8 mouse cellular contexts compared by ENCODE assay signal in genomic region chr11:106627692-106628091, GRCm38 (mm10). TPM values are rescaled to one million over a fixed set of nuclear protein-coding genes. Genes with fewer than 3 reads are reported as not detected.
DNase-seq lines count a peak whose midpoint lies in the region; ATAC-seq and TF ChIP-seq lines count a peak whose summit lies in the region.
"Had no signal": no experiment of that assay in that cellular context is flagged by ENCODE, and none has a peak within 500 bp of the region (broad histone marks: within the 10 kb centered on the region; RNA-seq: fewer than 3 reads in every experiment).

No protein-coding gene starts in this region.

- WGBS in embryonic facial prominence, embryonic 14.5 days = 18% methylated on average over 6 of the region's 6 CpGs
- WGBS in heart, embryonic 16.5 days = 20% methylated on average over 6 of the region's 6 CpGs

- peak; percentile 90 for TF ChIP-seq CTCF in layer of hippocampus, adult 2 months (conservative IDR thresholded peaks at IDR 0.05)

- peaks cover 5% of the 10 kb centered on the region; the same call in 1 of the 2 replicates for H3K9me3 ChIP-seq in embryonic facial prominence, embryonic 14.5 days (ENCODE audit: control insufficient read depth, low read length)
- H3K9me3 ChIP-seq in heart, embryonic 16.5 days (replicated peaks; ENCODE audit: control insufficient read depth, low read length) = 0 out of 2 replicates have a peak, but pooled peaks cover 4% of the 10 kb centered on the region

- no peaks in the 10 kb centered on the region for H3K27me3 ChIP-seq in embryonic facial prominence, embryonic 14.5 days (replicated peaks; ENCODE audit: control insufficient read depth, insufficient read depth, low read length)
- no peaks in the 10 kb centered on the region for H3K27me3 ChIP-seq in heart, embryonic 16.5 days (ENCODE audit: control insufficient read depth, insufficient read depth, low read length)

- no peak overlapping the region for H3K27ac ChIP-seq in embryonic facial prominence, embryonic 14.5 days (replicated peaks; ENCODE audit: low read depth, low read length)
- H3K27ac ChIP-seq in heart, embryonic 16.5 days (ENCODE audit: low read length) = no peak overlapping the region
- H3K27ac ChIP-seq in layer of hippocampus, adult 2 months = no peak overlapping the region
- H3K27ac ChIP-seq: macrophage had no signal

- peak; percentile 67; the same call in 1 of the 2 replicates for ATAC-seq in embryonic facial prominence, embryonic 14.5 days (ENCODE audit: low read depth)
- peak; percentile 55; the same call in 1 of the 2 replicates for ATAC-seq in heart, embryonic 16.5 days (replicated peaks; ENCODE audit: extremely low read depth, insufficient read depth, low FRiP score)

- no peak overlapping the region for H3K4me3 ChIP-seq in embryonic facial prominence, embryonic 14.5 days (ENCODE audit: low read depth, low read length)
- no peak overlapping the region for H3K4me3 ChIP-seq in heart, embryonic 16.5 days (ENCODE audit: low read length)
- H3K4me3 ChIP-seq in layer of hippocampus, adult 2 months = no peak overlapping the region

- no peaks in the 10 kb centered on the region for H3K36me3 ChIP-seq in embryonic facial prominence, embryonic 14.5 days (ENCODE audit: control insufficient read depth, insufficient read depth, low read length)
- no peaks in the 10 kb centered on the region for H3K36me3 ChIP-seq in heart, embryonic 16.5 days (ENCODE audit: control insufficient read depth, insufficient read depth)

- H3K9ac ChIP-seq in embryonic facial prominence, embryonic 14.5 days (ENCODE audit: low read depth, low read length) = no peak overlapping the region
- H3K9ac ChIP-seq in heart, embryonic 16.5 days (ENCODE audit: low read length) = no peak overlapping the region

- no peaks in the 10 kb centered on the region for H3K4me1 ChIP-seq in embryonic facial prominence, embryonic 14.5 days (ENCODE audit: control insufficient read depth, insufficient read depth, low read length)
- peaks cover 3% of the 10 kb centered on the region; the same call in 1 of the 2 replicates for H3K4me1 ChIP-seq in heart, embryonic 16.5 days (ENCODE audit: control insufficient read depth, insufficient read depth, low read length)

- H3K4me2 ChIP-seq in embryonic facial prominence, embryonic 14.5 days (ENCODE audit: low read depth, low read length) = no peak overlapping the region
- no peak overlapping the region for H3K4me2 ChIP-seq in heart, embryonic 16.5 days (ENCODE audit: low read depth, low read length)

- DNase-seq in ES-CJ7 (ENCODE audit: low read depth, low spot score) = peak; percentile 81
- peak; percentile 67 for DNase-seq in adrenal gland, adult 2 months
- peak; percentile 80 for DNase-seq in embryonic facial prominence, embryonic 14.5 days (ENCODE audit: low spot score)
- peak; percentile 61 to 81 for DNase-seq in layer of hippocampus, adult 2 months (ENCODE audit: low spot score in 2 of 2)
- peak; percentile 81 for DNase-seq in lung, postnatal 14 days
- DNase-seq in right cerebral cortex, postnatal 14 days = peak; percentile 81

RNA-seq across cellular contexts. Expression of gene Tex2, which starts 14.5 kb away (rescaled TPM):
- 10 to 100 TPM; 54.0 to 55.5 TPM for total RNA-seq in adrenal gland, adult 2 months (2021)
- 14.0 and 15.8 TPM in 2 replicates for polyA plus RNA-seq in adrenal gland, adult 2 months (2012; rRNA removed)
- 11.0 and 12.0 TPM in 2 replicates for polyA plus RNA-seq in embryonic facial prominence, embryonic 14.5 days (2014; fragmentation: Nextera tagmentation; extraction: Ambion mirVana)
- polyA plus RNA-seq in heart, embryonic 16.5 days (2015; fragmentation: Nextera tagmentation; extraction: Ambion mirVana) = 14.2 and 15.0 TPM in 2 replicates
- 100 to 1,000 TPM; 144 TPM for total RNA-seq in layer of hippocampus, adult 2 months (2021)
